In the genomic region with DNA sequence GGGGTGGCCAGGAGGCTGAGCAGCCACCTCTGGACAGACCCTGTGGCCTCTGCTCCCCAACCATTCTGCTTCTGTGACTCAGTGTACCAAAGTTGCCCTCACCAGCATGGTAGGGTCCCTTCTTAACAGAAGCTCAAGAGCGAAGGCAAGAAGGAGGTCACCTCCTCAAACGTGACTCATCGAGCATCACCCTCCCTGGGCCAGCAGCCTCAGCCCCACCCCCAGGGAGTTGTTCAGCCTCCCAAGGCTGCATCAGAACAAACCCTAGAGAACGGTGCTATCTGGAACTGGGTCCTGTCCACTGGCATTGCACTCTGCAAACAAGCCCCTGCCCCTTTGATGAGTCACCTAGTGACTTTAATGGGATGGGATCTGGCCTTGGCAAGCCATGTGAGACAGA, we compare ENCODE assay signal across 21 mouse cellular contexts. TPM values are rescaled to one million over a fixed set of nuclear protein-coding genes. Genes with fewer than 3 reads are reported as not detected.
DNase-seq lines count a peak whose midpoint lies in the region; ATAC-seq and TF ChIP-seq lines count a peak whose summit lies in the region.
"Had no signal": no experiment of that assay in that cellular context is flagged by ENCODE, and none has a peak within 500 bp of the region (broad histone marks: within the 10 kb centered on the region; RNA-seq: fewer than 3 reads in every experiment).

No protein-coding gene starts in this region.

- TF ChIP-seq CTCF in E14TG2a.4 (conservative IDR thresholded peaks at IDR 0.05; ENCODE audit: low read length): no peak
- no peak for TF ChIP-seq CTCF in hindbrain, postnatal 0 days (IDR thresholded peaks at IDR 0.05; ENCODE audit: low read depth)

- intact Hi-C loops in heart, postnatal 10 days (cut with DNase I): no loop called here
- intact Hi-C loops in heart, postnatal 36 days (cut with DNase I): no loop called here

- H3K36me3 ChIP-seq in E14TG2a.4 (ENCODE audit: insufficient read depth, low read length): no peaks in the 10 kb centered on the region
- H3K36me3 ChIP-seq in hindbrain, embryonic 12.5 days: no peaks in the 10 kb centered on the region
- H3K36me3 ChIP-seq in hindbrain, postnatal 0 days (ENCODE audit: insufficient read depth, low read length): no peaks in the 10 kb centered on the region
- H3K36me3 ChIP-seq: embryonic facial prominence, embryonic 13.5 days; heart, embryonic 15.5 days; hindbrain, embryonic 15.5 days; liver, embryonic 12.5 days; midbrain, embryonic 13.5 days had no signal

- no peak overlapping the region for H3K9ac ChIP-seq in hindbrain, embryonic 12.5 days
- no peak overlapping the region for H3K9ac ChIP-seq in hindbrain, postnatal 0 days (replicated peaks; ENCODE audit: low read length)
- H3K9ac ChIP-seq: embryonic facial prominence, embryonic 13.5 days; forebrain, embryonic 13.5 days; heart, embryonic 15.5 days; hindbrain, embryonic 15.5 days; liver, embryonic 12.5 days; midbrain, embryonic 13.5 days had no signal

- H3K27ac ChIP-seq in hindbrain, embryonic 12.5 days: no peak overlapping the region
- H3K27ac ChIP-seq in hindbrain, postnatal 0 days: no peak overlapping the region
- H3K27ac ChIP-seq: embryonic facial prominence, embryonic 13.5 days; forebrain, embryonic 13.5 days; heart, embryonic 15.5 days; hindbrain, embryonic 15.5 days; liver, embryonic 12.5 days; midbrain, embryonic 13.5 days had no signal

- peaks cover 17% of the 10 kb centered on the region for H3K4me1 ChIP-seq in E14TG2a.4 (replicated peaks; ENCODE audit: low read depth, low read length)
- H3K4me1 ChIP-seq in hindbrain, embryonic 12.5 days: no peaks in the 10 kb centered on the region
- H3K4me1 ChIP-seq in hindbrain, postnatal 0 days (ENCODE audit: insufficient read depth, low read length): peaks cover 6% of the 10 kb centered on the region; the same call in 1 of the 2 replicates
- H3K4me1 ChIP-seq: forebrain, embryonic 13.5 days; hindbrain, embryonic 15.5 days; liver, embryonic 12.5 days; midbrain, embryonic 13.5 days had no signal

- H3K9me3 ChIP-seq in E14TG2a.4 (ENCODE audit: low read length): no peaks in the 10 kb centered on the region
- H3K9me3 ChIP-seq in hindbrain, embryonic 12.5 days (replicated peaks): no peaks in the 10 kb centered on the region
- H3K9me3 ChIP-seq in hindbrain, postnatal 0 days (ENCODE audit: low read length): no peaks in the 10 kb centered on the region
- H3K9me3 ChIP-seq: embryonic facial prominence, embryonic 13.5 days; forebrain, embryonic 13.5 days; heart, embryonic 15.5 days; hindbrain, embryonic 15.5 days; liver, embryonic 12.5 days; midbrain, embryonic 13.5 days had no signal

- no peak for ATAC-seq in hindbrain, embryonic 12.5 days (ENCODE audit: low FRiP score)
- no peak for ATAC-seq in hindbrain, postnatal 0 days
- ATAC-seq: forebrain, embryonic 13.5 days; liver, embryonic 12.5 days; midbrain, embryonic 13.5 days had no signal

- peaks cover 25% of the 10 kb centered on the region for H3K27me3 ChIP-seq in E14TG2a.4 (ENCODE audit: insufficient read depth, low read length)
- no peaks in the 10 kb centered on the region for H3K27me3 ChIP-seq in hindbrain, embryonic 12.5 days
- no peaks in the 10 kb centered on the region for H3K27me3 ChIP-seq in hindbrain, postnatal 0 days (ENCODE audit: insufficient read depth, low read length)
- H3K27me3 ChIP-seq: embryonic facial prominence, embryonic 13.5 days; forebrain, embryonic 13.5 days; heart, embryonic 15.5 days; hindbrain, embryonic 15.5 days; midbrain, embryonic 13.5 days had no signal

- H3K4me2 ChIP-seq in hindbrain, embryonic 12.5 days (replicated peaks): no peak overlapping the region
- no peak overlapping the region for H3K4me2 ChIP-seq in hindbrain, postnatal 0 days (ENCODE audit: low read depth, low read length)
- H3K4me2 ChIP-seq: embryonic facial prominence, embryonic 13.5 days; forebrain, embryonic 13.5 days; heart, embryonic 15.5 days; hindbrain, embryonic 15.5 days; liver, embryonic 12.5 days; midbrain, embryonic 13.5 days had no signal

- H3K4me3 ChIP-seq in E14TG2a.4 (replicated peaks; ENCODE audit: low read length): peak overlapping the region; percentile 30
- no peak overlapping the region for H3K4me3 ChIP-seq in hindbrain, embryonic 12.5 days
- no peak overlapping the region for H3K4me3 ChIP-seq in hindbrain, postnatal 0 days (ENCODE audit: low read length)
- H3K4me3 ChIP-seq: embryonic facial prominence, embryonic 13.5 days; forebrain, embryonic 13.5 days; heart, embryonic 15.5 days; hindbrain, embryonic 15.5 days; liver, embryonic 12.5 days; midbrain, embryonic 13.5 days had no signal

- DNase-seq in heart, postnatal 10 days: peak; percentile 22
- no peak for DNase-seq in heart, postnatal 36 days
- DNase-seq in 3T3-L1 (ENCODE audit: low read depth, low spot score): peak; percentile 67
- DNase-seq in adrenal gland, postnatal 14 days: peak; percentile 83
- DNase-seq in hindbrain, postnatal 0 days (ENCODE audit: low spot score): no peak
- DNase-seq: kidney, postnatal 10 days; lung, postnatal 36 days; right cerebral cortex, postnatal 14 days; thymus, adult 2 months had no signal

- WGBS in hindbrain, embryonic 12.5 days: 67% methylated on average over 4 of the region's 4 CpGs
- 73% methylated on average over 4 of the region's 4 CpGs for WGBS in hindbrain, postnatal 0 days

RNA-seq across cellular contexts. Expression of gene Mrgprd, which starts 5.8 kb away (rescaled TPM):
- total RNA-seq in heart, postnatal 10 days (2021): not detected
- total RNA-seq in heart, postnatal 36 days (2021): not detected
- not detected in 2 replicates for total RNA-seq in adrenal gland, postnatal 14 days (2021)
- polyA plus RNA-seq in hindbrain, embryonic 12.5 days (2016; fragmentation: Nextera tagmentation; extraction: Ambion mirVana): not detected in 2 replicates
- not detected in 2 replicates for total RNA-seq in hindbrain, postnatal 0 days (2014; rRNA removed)
- not detected in 2 replicates for polyA plus RNA-seq in hindbrain, postnatal 0 days (2015; fragmentation: Nextera tagmentation; extraction: Ambion mirVana)
- total RNA-seq: common myeloid progenitor, adult 5-6 weeks; gastrocnemius, adult 8-10 months; layer of hippocampus, postnatal 10 days; left cerebral cortex, postnatal 25 days had no signal
- polyA plus RNA-seq: embryonic facial prominence, embryonic 13.5 days; forebrain, embryonic 13.5 days; heart, embryonic 15.5 days; hindbrain, embryonic 15.5 days; liver, embryonic 12.5 days; midbrain, embryonic 13.5 days; thymus, adult 2 months had no signal

RNA-seq across cellular contexts. Expression of gene Mrgprf, which starts 8.2 kb away (rescaled TPM):
- 1 to 10 TPM; 7.1 to 8.0 TPM for total RNA-seq in heart, postnatal 10 days (2021)
- 1 to 10 TPM; 3.9 to 4.0 TPM for total RNA-seq in heart, postnatal 36 days (2021)
- 2.0 and 2.7 TPM in 2 replicates for total RNA-seq in adrenal gland, postnatal 14 days (2021)
- 0.99 and 1.1 TPM in 2 replicates for polyA plus RNA-seq in hindbrain, embryonic 12.5 days (2016; fragmentation: Nextera tagmentation; extraction: Ambion mirVana)
- 5.1 and 7.8 TPM in 2 replicates for total RNA-seq in hindbrain, postnatal 0 days (2014; rRNA removed)
- polyA plus RNA-seq in hindbrain, postnatal 0 days (2015; fragmentation: Nextera tagmentation; extraction: Ambion mirVana): 3.3 and 4.1 TPM in 2 replicates
- total RNA-seq: common myeloid progenitor, adult 5-6 weeks had no signal
- polyA plus RNA-seq: liver, embryonic 12.5 days had no signal

RNA-seq across cellular contexts. Expression of gene Tpcn2, which starts 25.1 kb away (rescaled TPM):
- total RNA-seq in heart, postnatal 10 days (2021): 1 to 10 TPM; 5.5 to 7.6 TPM
- total RNA-seq in heart, postnatal 36 days (2021): 1 to 10 TPM; 3.2 to 3.6 TPM
- 13.3 and 16.8 TPM in 2 replicates for total RNA-seq in adrenal gland, postnatal 14 days (2021)
- 6.8 and 7.1 TPM in 2 replicates for polyA plus RNA-seq in hindbrain, embryonic 12.5 days (2016; fragmentation: Nextera tagmentation; extraction: Ambion mirVana)
- total RNA-seq in hindbrain, postnatal 0 days (2014; rRNA removed): 3.0 and 4.7 TPM in 2 replicates
- polyA plus RNA-seq in hindbrain, postnatal 0 days (2015; fragmentation: Nextera tagmentation; extraction: Ambion mirVana): 2.3 and 2.6 TPM in 2 replicates

Comparison
In these comparisons a context has a peak if more than half of its experiments do, and no peak if none do; other contexts are left out.
1. DNase-seq: peak in heart, postnatal 10 days (2 of 2), 3T3-L1 (single experiment) and adrenal gland, postnatal 14 days (single experiment); none in heart, postnatal 36 days (0 of 2) and hindbrain, postnatal 0 days (single experiment).